Mouse (Mus musculus): Measurements from ENCODE around the gene Il1f9.

DNA sequence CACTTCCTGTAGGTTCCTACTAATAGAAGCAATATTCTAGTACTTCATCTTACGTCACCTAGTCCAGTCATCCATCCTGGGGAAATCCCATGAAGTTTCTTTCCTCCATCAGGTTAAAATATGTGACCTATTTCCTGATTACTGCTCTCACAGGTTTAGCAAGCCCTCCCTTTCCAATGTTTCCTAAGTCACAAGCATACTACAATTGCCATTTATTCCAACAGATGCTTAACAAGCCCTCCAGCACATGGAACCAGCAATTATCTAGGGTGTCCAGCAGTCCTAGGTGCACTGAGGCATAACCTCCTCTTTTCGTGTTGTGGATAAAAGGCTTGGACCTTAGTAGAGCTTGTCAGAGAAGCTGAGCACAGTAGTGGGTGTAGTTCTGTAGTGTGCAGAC, 28.8 kb downstream of the Il1f9 start, which contains the start of gene Il1f6:
- TF ChIP-seq MAFK (IDR thresholded peaks at IDR 0.05; ENCODE audit: insufficient replicate concordance, low read length) (no peak), GABPA (IDR thresholded peaks at IDR 0.05; ENCODE audit: insufficient replicate concordance, low read depth, low read length) (no peak), CTCF (conservative IDR thresholded peaks at IDR 0.05 in 1 of 2, IDR thresholded peaks at IDR 0.05 in 1 of 2; ENCODE audit: low read depth in 2 of 2, low read length in 2 of 2) (no peak), HCFC1 (IDR thresholded peaks at IDR 0.05; ENCODE audit: low read depth, low read length) (no peak), JUND (conservative IDR thresholded peaks at IDR 0.05; ENCODE audit: low read depth, low read length) (no peak), TBP (conservative IDR thresholded peaks at IDR 0.05; ENCODE audit: low read depth, low read length) (no peak), RCOR1 (conservative IDR thresholded peaks at IDR 0.05; ENCODE audit: low read depth, low read length) (no peak), SMC3 (IDR thresholded peaks at IDR 0.05; ENCODE audit: low read depth, low read length) (no peak), RAD21 (IDR thresholded peaks at IDR 0.05; ENCODE audit: low read depth, low read length) (no peak), POLR2A (IDR thresholded peaks at IDR 0.05; ENCODE audit: low read depth, low read length) (no peak), UBTF (IDR thresholded peaks at IDR 0.05; ENCODE audit: low read depth, low read length) (no peak)

Measured in CH12.LX (cell line).